Mouse (Mus musculus) heart, embryonic 10.5 days (tissue): Measurements from ENCODE around the gene Dgke. TPM values are rescaled to one million over a fixed set of nuclear protein-coding genes. Genes with fewer than 3 reads are reported as not detected.
A peak's percentile ranks its signal among the peaks of the same experiment; 100 is the strongest.
"Not testable (repeated sequence)": the region's sequence is repeated elsewhere in the genome, so short reads cannot be mapped to it uniquely, and the experiment has no call there.

ENCODE experiments used
- DNase-seq: peaks from one replicate; pipeline ENCODE4 v3.0.0-alpha.2; 2017; ENCODE audit warnings: low spot score
- H3K27ac ChIP-seq: fragments of 300-500 bp; sonication (generic); 2 replicates; pipeline ENCODE4 v1.5.1; 2016; ENCODE audit warnings: mild to moderate bottlenecking
- H3K27me3 ChIP-seq: fragments of 300-500 bp; sonication (generic); 2 replicates; pipeline ENCODE4 v1.6.1; 2016; ENCODE audit warnings: mild to moderate bottlenecking; ENCODE audit not compliant: poor library complexity, insufficient read depth, severe bottlenecking
- H3K36me3 ChIP-seq: fragments of 300-500 bp; sonication (generic); 2 replicates; pipeline ENCODE4 v1.6.1; 2016; ENCODE audit warnings: mild to moderate bottlenecking, moderate library complexity
- H3K4me1 ChIP-seq: fragments of 300-500 bp; sonication (generic); 2 replicates; pipeline ENCODE4 v1.6.1; 2016; ENCODE audit warnings: mild to moderate bottlenecking
- H3K4me3 ChIP-seq: fragments of 300-500 bp; sonication (generic); 2 replicates; pipeline ENCODE4 v1.5.1; 2016; ENCODE audit warnings: mild to moderate bottlenecking, moderate library complexity
- H3K9me3 ChIP-seq: fragments of 300-500 bp; sonication (generic); 2 replicates; pipeline ENCODE4 v1.6.1; 2016; ENCODE audit warnings: mild to moderate bottlenecking, moderate library complexity
- WGBS: fragments of 180-500 bp; shearing (Covaris S2); methylation state at CpG from one replicate; pipeline ENCODE4 v1.1.7; 2016; 5-methylcytosine and 5-hydroxymethylcytosine counted together
- polyA plus RNA-seq: library from polyadenylated mRNA; unstranded; fragments of >200 nt; fragmentation: Nextera tagmentation; extraction: Ambion mirVana; gene quantifications from 2 replicates; pipeline ENCODE4 v1.2.1, GENCODE M21; 2016

The Dgke gene
- 5.3 and 8.1 TPM in 2 replicates for polyA plus RNA-seq

GRCm38 (mm10) chr11:89066750-89067149, at the start of gene Dgke:
Dgke (minus strand) TSS chr11:89066850.
- 92% methylated on average over 1 of the region's 1 CpGs for WGBS
- H3K27ac ChIP-seq = no peak within 1 kb of the TSS; the same call in 1 of the 2 replicates
- H3K9me3 ChIP-seq = no peaks in the 10 kb centered on the region
- H3K4me1 ChIP-seq = peaks cover 8% of the 10 kb centered on the region; the same call in 1 of the 2 replicates
- H3K4me3 ChIP-seq = no peak within 1 kb of the TSS
- H3K27me3 ChIP-seq = no peaks in the 10 kb centered on the region
- no peak for DNase-seq
- no peaks in the 10 kb centered on the region for H3K36me3 ChIP-seq

GRCm38 (mm10) chr11:89107180-89107807, 40.6 kb upstream of the Dgke start:
- WGBS = 23% methylated on average over 12 of the region's 12 CpGs
- H3K27ac ChIP-seq = no peak overlapping the region
- DNase-seq = no peak
- no peaks in the 10 kb centered on the region for H3K9me3 ChIP-seq
- no peaks in the 10 kb centered on the region for H3K27me3 ChIP-seq
- H3K4me3 ChIP-seq = no peak overlapping the region
- H3K4me1 ChIP-seq = peaks cover 17% of the 10 kb centered on the region
- H3K36me3 ChIP-seq = no peaks in the 10 kb centered on the region

GRCm38 (mm10) chr11:89105823-89106222, 39.2 kb upstream of the Dgke start:
- 78% methylated on average over 11 of the region's 11 CpGs for WGBS
- H3K27ac ChIP-seq = no peak overlapping the region
- H3K9me3 ChIP-seq = no peaks in the 10 kb centered on the region
- H3K4me1 ChIP-seq = peaks cover 22% of the 10 kb centered on the region
- no peaks in the 10 kb centered on the region for H3K36me3 ChIP-seq
- no peaks in the 10 kb centered on the region for H3K27me3 ChIP-seq
- H3K4me3 ChIP-seq = no peak overlapping the region
- DNase-seq = no peak

GRCm38 (mm10) chr11:89105211-89105610, 38.6 kb upstream of the Dgke start:
- no peak for DNase-seq

GRCm38 (mm10) chr11:89103166-89103565, 36.5 kb upstream of the Dgke start:
- Histone ChIP-seq H3K36me3 (no peaks in the 10 kb centered on the region), H3K4me3 (no peak overlapping the region), H3K27me3 (no peaks in the 10 kb centered on the region), H3K4me1 (peaks cover 23% of the 10 kb centered on the region), H3K27ac (no peak overlapping the region), H3K9me3 (no peaks in the 10 kb centered on the region)
- 66% methylated on average over 14 of the region's 14 CpGs for WGBS
- DNase-seq = no peak

More at GRCm38 (mm10) chr11:89105211-89105610, 38.6 kb upstream of the Dgke start:
- no peak overlapping the region for H3K4me3 ChIP-seq
- H3K27ac ChIP-seq = no peak overlapping the region
- no peaks in the 10 kb centered on the region for H3K9me3 ChIP-seq
- no peaks in the 10 kb centered on the region for H3K27me3 ChIP-seq
- peaks cover 28% of the 10 kb centered on the region for H3K4me1 ChIP-seq
- WGBS = 92% methylated on average over 8 of the region's 8 CpGs
- H3K36me3 ChIP-seq = no peaks in the 10 kb centered on the region

GRCm38 (mm10) chr11:89100826-89101321, 34.2 kb upstream of the Dgke start:
- H3K4me3 ChIP-seq = peak overlapping the region; percentile 56
- peaks cover 15% of the 10 kb centered on the region for H3K4me1 ChIP-seq
- H3K36me3 ChIP-seq = no peaks in the 10 kb centered on the region
- peak overlapping the region; percentile 56; the same call in 1 of the 2 replicates for H3K27ac ChIP-seq
- H3K27me3 ChIP-seq = no peaks in the 10 kb centered on the region
- no peaks in the 10 kb centered on the region for H3K9me3 ChIP-seq
- 20% methylated on average over 17 of the region's 17 CpGs for WGBS
- DNase-seq = no peak

GRCm38 (mm10) chr11:89100403-89100802, 33.8 kb upstream of the Dgke start:
- 4% methylated on average over 9 of the region's 9 CpGs for WGBS
- Histone ChIP-seq H3K4me1 (peaks cover 15% of the 10 kb centered on the region), H3K4me3 (peak overlapping the region; percentile 56), H3K27ac (peak overlapping the region; percentile 56; the same call in 1 of the 2 replicates), H3K9me3 (no peaks in the 10 kb centered on the region), H3K27me3 (no peaks in the 10 kb centered on the region), H3K36me3 (no peaks in the 10 kb centered on the region)
- peak; percentile 92 for DNase-seq

- no peak overlapping the region for H3K4me3 ChIP-seq
- H3K36me3 ChIP-seq = no peaks in the 10 kb centered on the region
- no peak for DNase-seq
- H3K9me3 ChIP-seq = no peaks in the 10 kb centered on the region
- no peaks in the 10 kb centered on the region for H3K27me3 ChIP-seq
- H3K4me1 ChIP-seq = peaks cover 15% of the 10 kb centered on the region
- no peak overlapping the region for H3K27ac ChIP-seq
- 72% methylated on average over 6 of the region's 6 CpGs for WGBS
Observed at GRCm38 (mm10) chr11:89098930-89099329, 32.3 kb upstream of the Dgke start.

GRCm38 (mm10) chr11:89098083-89098835, 31.6 kb upstream of the Dgke start:
- H3K9me3 ChIP-seq = no peaks in the 10 kb centered on the region
- H3K27me3 ChIP-seq = no peaks in the 10 kb centered on the region
- H3K4me3 ChIP-seq = no peak overlapping the region
- H3K27ac ChIP-seq = peak overlapping the region; percentile 12; the same call in 1 of the 2 replicates
- DNase-seq = no peak
- peaks cover 15% of the 10 kb centered on the region for H3K4me1 ChIP-seq
- no peaks in the 10 kb centered on the region for H3K36me3 ChIP-seq
- WGBS = 65% methylated on average over 17 of the region's 17 CpGs

- H3K4me1 ChIP-seq = peaks cover 15% of the 10 kb centered on the region
- H3K27ac ChIP-seq, H3K27me3 ChIP-seq, DNase-seq, H3K36me3 ChIP-seq, H3K4me3 ChIP-seq, H3K9me3 ChIP-seq: not testable (repeated sequence)
- WGBS = 87% methylated on average over 10 of the region's 10 CpGs
Observed at GRCm38 (mm10) chr11:89097292-89097691, 30.6 kb upstream of the Dgke start.

GRCm38 (mm10) chr11:89095306-89095705, 28.7 kb upstream of the Dgke start:
- peaks cover 4% of the 10 kb centered on the region for H3K4me1 ChIP-seq
- H3K9me3 ChIP-seq = no peaks in the 10 kb centered on the region
- H3K27me3 ChIP-seq = no peaks in the 10 kb centered on the region
- 79% methylated on average over 3 of the region's 3 CpGs for WGBS
- no peak for DNase-seq
- H3K27ac ChIP-seq = no peak overlapping the region
- H3K4me3 ChIP-seq = no peak overlapping the region
- no peaks in the 10 kb centered on the region for H3K36me3 ChIP-seq

GRCm38 (mm10) chr11:89092714-89093113, 26.1 kb upstream of the Dgke start:
- no peaks in the 10 kb centered on the region for H3K4me1 ChIP-seq
- no peak overlapping the region for H3K4me3 ChIP-seq
- DNase-seq = no peak
- no peaks in the 10 kb centered on the region for H3K27me3 ChIP-seq
- H3K36me3 ChIP-seq = no peaks in the 10 kb centered on the region
- H3K27ac ChIP-seq = no peak overlapping the region
- 79% methylated on average over 9 of the region's 9 CpGs for WGBS
- no peaks in the 10 kb centered on the region for H3K9me3 ChIP-seq

- not testable (repeated sequence) for H3K9me3 ChIP-seq, H3K4me3 ChIP-seq, H3K36me3 ChIP-seq, H3K4me1 ChIP-seq, H3K27me3 ChIP-seq, DNase-seq, H3K27ac ChIP-seq
- 79% methylated on average over 7 of the region's 7 CpGs for WGBS
Observed at GRCm38 (mm10) chr11:89090359-89090758, 23.7 kb upstream of the Dgke start.
